Mouse (Mus musculus) T-cell, adult 66 days (primary cell): ENCODE results near the gene Mdh1. TPM values are rescaled to one million over a fixed set of nuclear protein-coding genes. Genes with fewer than 3 reads are reported as not detected.

Experiments
- total RNA-seq, 2 experiments: library from RNA; stranded (reverse); gene quantifications; 3 replicates in 1 of 2; 4 replicates in 1 of 2; pipeline ENCODE4 v1.2.4; 2023

Mdh1 gene
- total RNA-seq = 100 to 1,000 TPM; 114 to 142 TPM

GRCm38 (mm10) chr11:21571700-21572381 is at the start of gene Mdh1, which contains the start of gene Wdpcp:
Mdh1 (minus strand) TSS chr11:21572367.
Wdpcp (plus strand) TSS chr11:21572235.

Other genes starting within 250 kb of the Mdh1 start
- 10 to 100 TPM; 27.2 to 28.9 TPM for gene Ugp2, start 201.2 kb downstream of the Mdh1 start, total RNA-seq
- gene Wdpcp, start 132 bp downstream of the Mdh1 start, total RNA-seq = 1 to 10 TPM; 1.0 to 2.1 TPM